Mouse (Mus musculus) spleen, postnatal 36 days (tissue): ENCODE data around the gene Gm595.

Source experiments
- DNase-seq, 2 experiments: peaks; one replicate each; pipeline ENCODE4 v3.0.0; 2022; ENCODE audit warnings: low spot score in 2 of 2, mixed read lengths in 1 of 2

Gene Gm595

DNA sequence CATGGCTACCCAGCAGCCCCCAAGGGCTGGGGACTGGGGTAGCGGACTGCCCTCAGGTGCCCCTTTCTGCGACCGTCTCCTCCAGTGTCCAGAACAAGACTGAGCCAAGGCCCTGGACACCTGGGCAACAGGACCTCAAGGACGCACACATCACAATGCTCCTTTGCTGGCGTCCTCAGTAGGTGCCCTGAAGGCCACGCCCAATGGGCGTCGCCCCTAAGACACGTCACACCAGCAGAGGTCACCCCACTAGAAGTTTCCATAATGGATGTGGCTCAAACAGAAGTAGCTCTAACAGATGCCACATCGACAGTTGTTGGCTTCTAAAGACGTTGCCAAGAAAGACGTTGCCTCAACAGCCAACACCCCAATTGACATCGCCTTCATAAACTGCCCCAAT lies at the start of gene Gm595:
Gene Gm595 (minus strand): TSS at position 101 of the 400 bp plus-strand sequence.
- no peak for DNase-seq

- DNase-seq, result no peak
These were observed 30.9 kb upstream of the Gm595 start for GRCm38 (mm10) chrX:48908421-48908820.

GRCm38 (mm10) chrX:48903744-48904143 lies 26.2 kb upstream of the Gm595 start:
- DNase-seq, result no peak

DNA sequence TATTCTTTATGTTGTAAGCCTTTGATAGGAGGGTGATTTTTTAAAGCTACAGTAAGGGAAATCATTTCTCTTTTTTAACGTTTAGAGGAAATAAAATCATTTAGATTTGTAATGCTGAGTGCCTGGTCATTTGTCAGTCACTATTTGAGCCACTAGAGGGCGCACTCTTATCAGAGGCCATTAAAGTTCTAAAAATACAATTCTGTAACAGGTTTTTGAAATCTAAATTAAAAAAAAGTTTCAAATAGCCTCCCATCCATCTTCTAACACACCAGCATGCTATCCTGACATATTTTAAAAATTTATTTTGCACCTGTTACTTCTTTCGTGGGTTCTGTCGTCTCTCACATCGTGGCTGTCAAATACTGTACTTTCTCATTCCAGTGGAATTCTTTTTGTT lies 22.0 kb upstream of the Gm595 start:
- no peak for DNase-seq

DNA sequence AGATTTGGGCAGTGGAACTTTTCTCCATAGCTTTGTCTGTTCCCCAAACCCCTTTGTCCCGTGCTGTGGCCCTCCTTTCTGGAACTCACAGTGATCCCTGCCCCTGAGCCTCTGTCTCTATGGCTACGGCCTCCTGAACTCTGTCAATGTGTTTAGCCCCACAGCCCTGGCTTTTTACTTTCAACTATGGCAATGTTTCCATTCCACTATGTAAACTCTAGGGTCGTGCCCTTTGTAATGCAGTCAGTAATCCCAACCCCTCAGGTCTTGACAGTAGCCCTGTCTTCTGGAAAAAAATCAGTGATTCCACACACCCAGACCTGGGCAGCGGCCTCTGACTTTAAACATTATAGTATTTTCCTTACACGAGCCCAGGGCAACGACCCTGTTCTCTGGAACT lies 19.3 kb upstream of the Gm595 start:
- no peak for DNase-seq

DNA sequence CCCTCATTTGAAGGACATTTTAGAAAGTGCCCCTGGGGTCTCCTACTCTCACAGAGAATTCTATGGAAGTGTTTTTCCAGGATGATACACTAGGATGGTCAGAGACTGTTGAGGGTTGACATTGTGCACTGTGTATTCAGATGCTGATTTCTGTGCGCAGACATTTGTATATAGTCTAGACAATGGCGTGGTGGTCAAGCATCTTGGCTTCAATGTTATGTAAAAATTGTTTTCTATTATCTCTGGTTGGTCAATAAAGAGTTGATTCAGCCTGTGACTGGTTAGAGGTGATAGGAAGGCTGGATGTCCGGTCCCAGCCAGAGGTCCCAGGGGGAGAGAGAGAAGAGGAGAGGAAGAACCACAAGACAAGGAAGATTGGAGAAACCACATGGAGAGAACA lies 16.4 kb upstream of the Gm595 start:
- no peak for DNase-seq

- no peak for DNase-seq
These were observed 12.7 kb upstream of the Gm595 start for GRCm38 (mm10) chrX:48890259-48890658.

DNA sequence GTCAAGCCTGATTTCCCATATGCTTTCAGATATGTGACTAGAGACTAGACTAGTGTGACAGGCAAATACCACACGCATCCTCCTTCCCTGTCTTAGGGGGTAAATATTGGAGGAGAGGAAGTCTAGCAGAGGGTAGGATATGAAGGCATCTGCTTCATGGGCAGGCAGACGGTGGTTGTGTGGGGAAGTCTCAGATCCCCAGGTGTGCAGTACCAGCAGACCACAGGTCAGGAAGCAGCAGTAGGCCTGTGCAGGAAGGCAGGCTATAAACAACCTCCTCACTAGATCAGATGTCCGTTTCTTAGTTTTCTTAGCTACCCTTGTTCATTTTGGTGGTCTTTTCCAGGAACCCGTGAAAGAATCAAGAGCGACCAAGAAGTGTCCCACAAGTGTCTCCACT lies 7.1 kb upstream of the Gm595 start:
- DNase-seq, result no peak
